Mouse (Mus musculus): ENCODE measurements at regions not wholly inside any gene's neighbourhood (a gene's known extent, or its start where the extent isn't known, plus 50 kb on each side); places are given as distances from the start of the nearest gene placed in this dataset.

DNA sequence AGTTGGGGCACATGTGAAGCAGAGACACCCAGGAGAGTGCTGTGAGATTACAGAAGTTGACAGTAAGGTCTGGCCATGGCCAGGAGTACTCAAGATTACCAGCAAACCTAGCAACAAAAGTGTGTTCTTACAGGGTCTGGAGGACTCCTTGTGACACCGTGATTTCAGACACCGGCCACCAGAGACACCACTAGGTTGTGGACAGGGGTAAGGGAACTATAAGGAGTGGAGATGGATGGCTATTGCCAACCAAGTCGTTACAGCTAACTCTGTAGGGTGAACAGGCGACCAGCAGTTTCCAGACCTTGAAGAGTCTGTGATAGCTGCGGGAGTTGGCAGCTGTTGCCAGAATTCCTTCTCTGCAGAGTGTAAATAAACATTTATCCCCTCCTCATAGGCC, 54.4 kb upstream of the Cnih3 start:
- no peak for DNase-seq
- no peaks in the 10 kb centered on the region for H3K4me1 ChIP-seq (ENCODE audit: control insufficient read depth, insufficient read depth, low read length)
- TF ChIP-seq POLR2A (IDR thresholded peaks at IDR 0.05; ENCODE audit: borderline replicate concordance, extremely low read depth, low read depth, low read length) (no peak), CTCF (IDR thresholded peaks at IDR 0.05; ENCODE audit: insufficient read depth, low read length) (no peak)
- WGBS, result 59% methylated on average over 5 of the region's 5 CpGs
- no peak overlapping the region for H3K4me3 ChIP-seq (replicated peaks; ENCODE audit: extremely low read depth, low read depth, low read length)

DNA sequence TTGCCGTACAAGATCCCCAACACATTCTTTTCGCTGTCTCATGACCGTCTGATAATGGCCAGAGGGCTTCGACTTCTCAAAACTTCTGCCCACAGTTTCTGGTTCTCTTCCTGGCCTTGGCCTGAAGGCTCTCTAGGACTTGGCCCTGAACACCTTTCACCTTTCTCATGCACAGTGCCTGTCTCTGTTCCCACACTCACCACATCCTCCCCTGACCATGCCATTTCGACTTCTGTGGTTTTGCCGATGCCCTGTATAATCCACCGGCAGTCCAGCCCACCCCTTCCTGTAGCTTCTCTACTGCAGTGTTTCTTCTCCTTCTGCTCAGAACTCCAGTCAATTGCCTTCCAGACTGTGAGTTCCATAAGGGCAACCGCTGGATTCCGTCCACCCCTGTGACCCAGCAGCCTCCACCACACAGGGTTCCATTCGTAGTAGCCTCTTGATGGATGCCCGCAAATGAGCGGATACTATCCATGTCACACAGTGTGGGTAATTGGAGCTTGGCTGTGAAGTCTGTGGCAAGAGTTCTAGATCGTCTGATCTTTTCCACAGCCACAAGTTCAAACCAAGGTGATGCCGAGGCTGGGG, 53.3 kb upstream of the Cnih3 start:
- no peak for DNase-seq
- H3K4me1 ChIP-seq (ENCODE audit: control insufficient read depth, insufficient read depth, low read length), result no peaks in the 10 kb centered on the region
- H3K4me3 ChIP-seq (replicated peaks; ENCODE audit: extremely low read depth, low read depth, low read length), result no peak overlapping the region
- WGBS, result 75% methylated on average over 14 of the region's 14 CpGs
- TF ChIP-seq CTCF (IDR thresholded peaks at IDR 0.05; ENCODE audit: insufficient read depth, low read length) (no peak), POLR2A (IDR thresholded peaks at IDR 0.05; ENCODE audit: borderline replicate concordance, extremely low read depth, low read depth, low read length) (no peak)

DNA sequence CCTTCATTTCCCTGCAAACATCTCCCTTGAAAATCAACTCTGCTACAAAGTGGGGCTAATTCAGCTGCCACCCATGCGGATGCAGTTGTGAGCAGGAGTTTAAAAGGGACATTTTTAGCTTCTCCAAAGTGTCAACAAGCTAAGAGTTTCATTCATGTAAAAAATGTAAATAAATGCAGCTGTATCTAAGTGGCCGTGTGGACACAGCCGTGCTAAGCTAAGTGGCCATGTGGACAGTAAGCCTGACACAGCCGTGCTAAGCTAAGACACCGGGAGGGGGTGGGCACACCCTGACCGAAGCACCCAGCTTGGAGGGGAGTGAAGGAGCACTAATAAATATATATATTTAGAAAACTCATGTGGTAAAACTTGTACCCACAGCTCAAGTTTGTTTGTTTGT, 52.6 kb upstream of the Cnih3 start:
- WGBS, result 58% methylated on average over 6 of the region's 6 CpGs
- TF ChIP-seq POLR2A (IDR thresholded peaks at IDR 0.05; ENCODE audit: borderline replicate concordance, extremely low read depth, low read depth, low read length), result no peak
- no peak for TF ChIP-seq CTCF (IDR thresholded peaks at IDR 0.05; ENCODE audit: insufficient read depth, low read length)
- no peak for DNase-seq
- Histone ChIP-seq H3K4me1 (ENCODE audit: control insufficient read depth, insufficient read depth, low read length) (no peaks in the 10 kb centered on the region), H3K4me3 (replicated peaks; ENCODE audit: extremely low read depth, low read depth, low read length) (no peak overlapping the region)

DNA sequence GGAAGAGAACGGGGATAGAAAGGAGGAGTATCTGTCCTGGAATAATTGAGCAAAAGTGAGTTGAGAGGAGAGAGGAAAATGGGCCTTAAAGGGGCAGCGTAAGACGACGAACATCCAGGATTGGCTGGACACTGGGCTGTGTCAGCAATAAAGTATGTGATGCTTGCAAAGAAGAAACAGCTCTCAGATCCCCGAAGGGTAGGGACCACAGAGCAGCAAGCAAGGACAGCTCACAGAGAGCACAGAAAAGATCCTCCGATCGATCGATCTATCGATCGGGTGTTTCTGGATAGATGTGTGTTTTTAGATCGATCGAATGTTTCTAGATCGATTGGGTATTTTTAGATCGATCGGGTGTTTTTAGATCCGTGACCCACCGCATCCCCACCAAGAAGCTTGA, 50.3 kb upstream of the Cnih3 start:
- Histone ChIP-seq H3K4me3 (replicated peaks; ENCODE audit: extremely low read depth, low read depth, low read length) (no peak overlapping the region), H3K4me1 (ENCODE audit: control insufficient read depth, insufficient read depth, low read length) (no peaks in the 10 kb centered on the region)
- no peak for DNase-seq
- WGBS, result 95% methylated on average over 17 of the region's 17 CpGs
- no peak for TF ChIP-seq CTCF (IDR thresholded peaks at IDR 0.05; ENCODE audit: insufficient read depth, low read length)
- TF ChIP-seq POLR2A (IDR thresholded peaks at IDR 0.05; ENCODE audit: borderline replicate concordance, extremely low read depth, low read depth, low read length), result no peak
